Mouse (Mus musculus) ES-Bruce4 (cell line): Measurements from ENCODE around the gene Arhgef2.

Experiments
- CTCF ChIP-seq: IDR thresholded peaks from one replicate; pipeline ENCODE4 v1.8.1; 2011; ENCODE audit warnings: low read depth, low read length
- EP300 ChIP-seq: IDR thresholded peaks from 2 replicates; pipeline ENCODE4 v1.6.1; 2011; ENCODE audit warnings: low read depth, low read length; ENCODE audit not compliant: insufficient read depth
- POLR2A ChIP-seq: IDR thresholded peaks from one replicate; pipeline ENCODE4 v1.8.1; 2011; ENCODE audit warnings: low read length; ENCODE audit not compliant: insufficient read depth

- TF ChIP-seq POLR2A (peak; percentile 48), CTCF (no peak), EP300 (no peak)
Observed at GRCm38 (mm10) chr3:88684980-88685941, 79.5 kb downstream of the Arhgef2 start, which contains the start of gene Khdc4.
